Mouse (Mus musculus): ENCODE data around the gene Arl4c. TPM values are rescaled to one million over a fixed set of nuclear protein-coding genes. Genes with fewer than 3 reads are reported as not detected.

The Arl4c gene
- total RNA-seq, 2 experiments from 2014 or later = 26.1 to 29.0 TPM

DNA sequence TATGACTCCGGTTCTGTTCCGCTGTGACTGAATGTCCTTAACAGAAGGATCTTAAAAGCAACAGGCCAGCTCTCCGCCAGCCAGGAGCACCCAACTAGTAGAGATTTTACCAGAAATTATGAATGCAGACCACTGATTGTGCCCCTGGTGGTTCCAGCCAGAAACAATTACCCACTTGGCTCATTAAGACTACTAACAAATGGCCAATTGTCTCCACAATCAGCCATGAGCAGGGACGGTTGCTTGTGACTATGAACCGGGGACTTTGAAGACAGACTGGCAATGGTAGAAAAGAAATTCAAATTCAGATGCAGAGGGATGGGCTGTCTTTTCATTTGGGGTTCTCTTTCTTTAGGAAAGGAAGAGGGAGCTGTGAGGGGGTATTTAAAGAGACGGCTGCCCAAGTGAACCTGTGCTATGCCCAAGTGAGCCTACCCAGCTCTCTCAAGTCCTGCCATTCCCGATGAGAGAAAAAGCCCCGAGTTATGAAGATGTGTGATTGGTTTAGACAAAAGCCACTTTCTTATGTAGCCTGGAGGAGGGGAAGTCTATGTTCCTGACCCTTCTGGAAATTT, 78.4 kb downstream of the Arl4c start:
- DNase-seq = peak in 1 of 2 experiments; percentile 11

Other genes starting within 250 kb of the Arl4c start
- not detected for gene Glrp1, start 192.2 kb downstream of the Arl4c start, total RNA-seq (2021)